ENCODE assay signal across 19 mouse cellular contexts in the genomic region with DNA sequence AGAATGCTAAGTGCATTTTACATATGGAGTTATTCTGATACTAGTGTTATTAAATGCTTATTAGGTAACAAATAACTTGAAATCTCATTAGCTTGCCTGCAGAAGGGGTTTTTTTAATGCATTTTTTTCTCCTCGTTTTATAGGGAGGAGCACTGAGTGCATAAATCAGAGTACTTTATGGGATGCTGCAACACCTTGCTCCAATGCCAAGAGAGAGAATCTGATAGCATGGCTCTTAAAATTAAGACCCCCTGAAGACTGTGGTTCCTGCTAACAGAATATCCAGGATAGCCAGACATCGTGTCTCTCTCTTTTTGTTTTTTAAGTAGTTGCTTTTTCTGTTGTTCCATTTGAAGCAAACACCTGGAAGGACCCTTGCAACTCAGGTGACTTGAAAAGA.
DNase-seq lines count a peak whose midpoint lies in the region; ATAC-seq and TF ChIP-seq lines count a peak whose summit lies in the region.
"Had no signal": no experiment of that assay in that cellular context is flagged by ENCODE, and none has a peak within 500 bp of the region (broad histone marks: within the 10 kb centered on the region; RNA-seq: fewer than 3 reads in every experiment).

No protein-coding gene starts in this region.

- 0 out of 2 replicates have a peak overlapping the region, but pooled peaks have one; percentile 3 for H3K27ac ChIP-seq in limb, embryonic 13.5 days
- no peak overlapping the region for H3K27ac ChIP-seq in limb, embryonic 10.5 days
- no peak overlapping the region for H3K27ac ChIP-seq in limb, embryonic 14.5 days (replicated peaks; ENCODE audit: low read depth, low read length)

- no peak for TF ChIP-seq POLR2A in limb, embryonic 14.5 days (IDR thresholded peaks at IDR 0.05; ENCODE audit: borderline replicate concordance, extremely low read depth, insufficient read depth, insufficient read length)

- no peak overlapping the region for H3K4me3 ChIP-seq in limb, embryonic 13.5 days
- H3K4me3 ChIP-seq in limb, embryonic 10.5 days: no peak overlapping the region
- no peak overlapping the region for H3K4me3 ChIP-seq in limb, embryonic 14.5 days (replicated peaks; ENCODE audit: low read length)

- WGBS in limb, embryonic 13.5 days: 33% methylated on average over 2 of the region's 2 CpGs
- 83% methylated on average over 2 of the region's 2 CpGs for whole genome bisulfite sequencing in limb, embryonic 10.5 days
- 34% methylated on average over 2 of the region's 2 CpGs for WGBS in limb, embryonic 14.5 days

- no peak overlapping the region for H3K9ac ChIP-seq in limb, embryonic 13.5 days
- H3K9ac ChIP-seq in limb, embryonic 14.5 days (ENCODE audit: low read depth, low read length, severe bottlenecking): no peak overlapping the region

- no peak for DNase-seq in limb, embryonic 10.5 days (ENCODE audit: low spot score)
- DNase-seq in limb, embryonic 14.5 days (ENCODE audit: low spot score): peak; percentile 45
- no peak for DNase-seq in cerebellum, adult 11 months
- DNase-seq: adrenal gland, adult 2 months; adrenal gland, adult 8-10 months; adrenal gland, postnatal 10 days; adrenal gland, postnatal 14 days; adrenal gland, postnatal 25 days; adrenal gland, postnatal 36 days; B cell, adult 2 months; cerebellum, adult 11-12 months; cerebellum, adult 18-20 months; cerebellum, adult 2 months had no signal

- no peaks in the 10 kb centered on the region for H3K27me3 ChIP-seq in limb, embryonic 13.5 days
- H3K27me3 ChIP-seq in limb, embryonic 10.5 days (ENCODE audit: low read depth, poor library complexity, severe bottlenecking): no peaks in the 10 kb centered on the region
- no peaks in the 10 kb centered on the region for H3K27me3 ChIP-seq in limb, embryonic 14.5 days (ENCODE audit: control insufficient read depth, insufficient read depth, low read length)
- H3K27me3 ChIP-seq: CH12.LX had no signal

- H3K4me2 ChIP-seq in limb, embryonic 13.5 days (replicated peaks): no peak overlapping the region
- no peak overlapping the region for H3K4me2 ChIP-seq in limb, embryonic 14.5 days (replicated peaks; ENCODE audit: low read depth, low read length, severe bottlenecking)

- H3K4me1 ChIP-seq in limb, embryonic 13.5 days: peaks cover 39% of the 10 kb centered on the region
- H3K4me1 ChIP-seq in limb, embryonic 10.5 days: peaks cover 24% of the 10 kb centered on the region
- peaks cover 22% of the 10 kb centered on the region for H3K4me1 ChIP-seq in limb, embryonic 14.5 days (ENCODE audit: control insufficient read depth, insufficient read depth, low read length)

- H3K9me3 ChIP-seq in limb, embryonic 13.5 days: no peaks in the 10 kb centered on the region
- no peaks in the 10 kb centered on the region for H3K9me3 ChIP-seq in limb, embryonic 10.5 days (replicated peaks)
- H3K9me3 ChIP-seq in limb, embryonic 14.5 days (ENCODE audit: control insufficient read depth, low read length): no peaks in the 10 kb centered on the region
- H3K9me3 ChIP-seq: G1E had no signal

- peak; percentile 57; the same call in 1 of the 2 replicates for ATAC-seq in limb, embryonic 13.5 days (ENCODE audit: low FRiP score, low read depth)
- peak; percentile 69 for ATAC-seq in limb, embryonic 14.5 days (ENCODE audit: low FRiP score, low read depth)
- ATAC-seq: activated CD4-positive, CD25-positive, alpha-beta regulatory T cell, adult 4 months; CD4-positive, CD25-positive, alpha-beta regulatory T cell, adult 4 months; Patski had no signal

- H3K36me3 ChIP-seq in limb, embryonic 13.5 days: no peaks in the 10 kb centered on the region
- H3K36me3 ChIP-seq in limb, embryonic 10.5 days: no peaks in the 10 kb centered on the region
- no peaks in the 10 kb centered on the region for H3K36me3 ChIP-seq in limb, embryonic 14.5 days (ENCODE audit: control insufficient read depth, insufficient read depth, low read length)
- H3K36me3 ChIP-seq: G1E had no signal
